Mouse (Mus musculus): ENCODE results near the gene Gfra1. TPM values are rescaled to one million over a fixed set of nuclear protein-coding genes. Genes with fewer than 3 reads are reported as not detected.

Gfra1 gene
- polyA plus RNA-seq, 1 experiment = 68.1 TPM

- no peak for DNase-seq (ENCODE audit: low read depth)
Measured at GRCm38 (mm10) chr19:58255394-58255793, 200.3 kb downstream of the Gfra1 start.

- DNase-seq (ENCODE audit: low read depth) = no peak
Measured at GRCm38 (mm10) chr19:58254172-58254571, 201.5 kb downstream of the Gfra1 start.

- no peak for DNase-seq (ENCODE audit: low read depth)
Measured at GRCm38 (mm10) chr19:58251698-58252097, 204.0 kb downstream of the Gfra1 start.

GRCm38 (mm10) chr19:58251095-58251494, 204.6 kb downstream of the Gfra1 start:
- no peak for DNase-seq (ENCODE audit: low read depth)

GRCm38 (mm10) chr19:58250237-58250636, 205.5 kb downstream of the Gfra1 start:
- no peak for DNase-seq (ENCODE audit: low read depth)

GRCm38 (mm10) chr19:58244148-58244547, 211.6 kb downstream of the Gfra1 start:
- DNase-seq (ENCODE audit: low read depth) = no peak

- no peak for DNase-seq (ENCODE audit: low read depth)
Measured at GRCm38 (mm10) chr19:58243604-58244003, 212.1 kb downstream of the Gfra1 start.

- no peak for DNase-seq (ENCODE audit: low read depth)
Measured at GRCm38 (mm10) chr19:58238325-58238724, 217.4 kb downstream of the Gfra1 start.

- DNase-seq (ENCODE audit: low read depth) = no peak
Measured at GRCm38 (mm10) chr19:58227725-58228124, 228.0 kb downstream of the Gfra1 start.

- no peak for DNase-seq (ENCODE audit: low read depth)
Measured at GRCm38 (mm10) chr19:58226882-58227281, 228.8 kb downstream of the Gfra1 start.

GRCm38 (mm10) chr19:58220061-58220831, 235.5 kb downstream of the Gfra1 start:
- peak; percentile 17 for DNase-seq (ENCODE audit: low read depth)

GRCm38 (mm10) chr19:58217591-58217990, 238.1 kb downstream of the Gfra1 start:
- no peak for DNase-seq (ENCODE audit: low read depth)

GRCm38 (mm10) chr19:58206496-58207044, 249.1 kb downstream of the Gfra1 start:
- DNase-seq (ENCODE audit: low read depth) = no peak

GRCm38 (mm10) chr19:58205470-58205869, 250.2 kb downstream of the Gfra1 start:
- DNase-seq (ENCODE audit: low read depth) = no peak

GRCm38 (mm10) chr19:58202627-58203026, 253.1 kb downstream of the Gfra1 start:
- DNase-seq (ENCODE audit: low read depth) = no peak

GRCm38 (mm10) chr19:58199679-58200078, 256.0 kb downstream of the Gfra1 start:
- DNase-seq (ENCODE audit: low read depth) = no peak

GRCm38 (mm10) chr19:58193733-58194456, 261.8 kb downstream of the Gfra1 start:
- no peak for DNase-seq (ENCODE audit: low read depth)

GRCm38 (mm10) chr19:58190947-58191346, 264.8 kb downstream of the Gfra1 start:
- no peak for DNase-seq (ENCODE audit: low read depth)

GRCm38 (mm10) chr19:58186558-58186957, 269.2 kb downstream of the Gfra1 start:
- DNase-seq (ENCODE audit: low read depth) = peak; percentile 47
